Mouse (Mus musculus) heart, embryonic 10.5 days (tissue): ENCODE measurements around the gene Rbfox1. TPM values are rescaled to one million over a fixed set of nuclear protein-coding genes. Genes with fewer than 3 reads are reported as not detected.

ENCODE experiments used
- DNase-seq: peaks from one replicate; pipeline ENCODE4 v3.0.0-alpha.2; 2017; ENCODE audit warnings: low spot score
- H3K27ac ChIP-seq: fragments of 300-500 bp; sonication (generic); 2 replicates; pipeline ENCODE4 v1.5.1; 2016; ENCODE audit warnings: mild to moderate bottlenecking
- H3K27me3 ChIP-seq: fragments of 300-500 bp; sonication (generic); 2 replicates; pipeline ENCODE4 v1.6.1; 2016; ENCODE audit warnings: mild to moderate bottlenecking; ENCODE audit not compliant: poor library complexity, insufficient read depth, severe bottlenecking
- H3K36me3 ChIP-seq: fragments of 300-500 bp; sonication (generic); 2 replicates; pipeline ENCODE4 v1.6.1; 2016; ENCODE audit warnings: mild to moderate bottlenecking, moderate library complexity
- H3K4me1 ChIP-seq: fragments of 300-500 bp; sonication (generic); 2 replicates; pipeline ENCODE4 v1.6.1; 2016; ENCODE audit warnings: mild to moderate bottlenecking
- H3K4me3 ChIP-seq: fragments of 300-500 bp; sonication (generic); 2 replicates; pipeline ENCODE4 v1.5.1; 2016; ENCODE audit warnings: mild to moderate bottlenecking, moderate library complexity
- H3K9me3 ChIP-seq: fragments of 300-500 bp; sonication (generic); 2 replicates; pipeline ENCODE4 v1.6.1; 2016; ENCODE audit warnings: mild to moderate bottlenecking, moderate library complexity
- WGBS: fragments of 180-500 bp; shearing (Covaris S2); methylation state at CpG from one replicate; pipeline ENCODE4 v1.1.7; 2016; 5-methylcytosine and 5-hydroxymethylcytosine counted together
- polyA plus RNA-seq: library from polyadenylated mRNA; unstranded; fragments of >200 nt; fragmentation: Nextera tagmentation; extraction: Ambion mirVana; gene quantifications from 2 replicates; pipeline ENCODE4 v1.2.1, GENCODE M21; 2016

Gene Rbfox1
- polyA plus RNA-seq, 1 experiment from 2014 or later, result 2.8 TPM

GRCm38 (mm10) chr16:6000016-6000415, 114.9 kb downstream of the Rbfox1 start:
- no peak for DNase-seq
- Histone ChIP-seq H3K27ac (no peak overlapping the region), H3K4me3 (no peak overlapping the region), H3K4me1 (no peaks in the 10 kb centered on the region), H3K27me3 (no peaks in the 10 kb centered on the region), H3K9me3 (no peaks in the 10 kb centered on the region), H3K36me3 (no peaks in the 10 kb centered on the region)
- 65% methylated on average over 1 of the region's 1 CpGs for WGBS

- no peaks in the 10 kb centered on the region for H3K27me3 ChIP-seq
- no peak overlapping the region for H3K27ac ChIP-seq
- no peaks in the 10 kb centered on the region for H3K4me1 ChIP-seq
- H3K9me3 ChIP-seq, result no peaks in the 10 kb centered on the region
- H3K4me3 ChIP-seq, result no peak overlapping the region
- H3K36me3 ChIP-seq, result no peaks in the 10 kb centered on the region
- no peak for DNase-seq
Observed at GRCm38 (mm10) chr16:6006996-6007395, 121.8 kb downstream of the Rbfox1 start.

- H3K27ac ChIP-seq, result no peak overlapping the region
- WGBS, result 68% methylated on average over 3 of the region's 3 CpGs
- no peaks in the 10 kb centered on the region for H3K9me3 ChIP-seq
- no peaks in the 10 kb centered on the region for H3K4me1 ChIP-seq
- H3K4me3 ChIP-seq, result no peak overlapping the region
- DNase-seq, result no peak
- no peaks in the 10 kb centered on the region for H3K36me3 ChIP-seq
- no peaks in the 10 kb centered on the region for H3K27me3 ChIP-seq
Observed at GRCm38 (mm10) chr16:6012853-6013252, 127.7 kb downstream of the Rbfox1 start.

DNA sequence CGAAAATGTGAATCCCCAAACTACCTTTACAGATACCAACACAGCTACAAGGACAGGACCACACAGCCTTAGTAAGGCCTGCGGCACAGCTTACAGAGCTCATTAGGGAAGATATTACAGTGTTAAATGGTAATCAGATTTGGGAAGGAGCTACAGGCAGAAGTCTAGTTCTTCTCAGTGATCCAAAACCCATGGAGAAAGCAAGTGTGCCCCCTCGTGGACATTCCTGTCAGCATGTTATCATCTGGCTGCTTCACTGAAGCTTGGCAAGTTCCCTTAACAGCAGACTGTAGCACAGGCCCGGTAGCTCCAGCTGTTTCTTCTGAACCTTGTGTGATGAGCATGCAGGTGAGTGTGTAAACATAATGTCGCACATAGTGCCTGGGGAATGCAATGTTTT, 133.5 kb downstream of the Rbfox1 start:
- 42% methylated on average over 5 of the region's 5 CpGs for WGBS
- peak; percentile 78 for DNase-seq
- H3K36me3 ChIP-seq, result no peaks in the 10 kb centered on the region

GRCm38 (mm10) chr16:6019361-6019760, 134.2 kb downstream of the Rbfox1 start:
- no peak overlapping the region for H3K27ac ChIP-seq
- H3K36me3 ChIP-seq, result no peaks in the 10 kb centered on the region
- no peaks in the 10 kb centered on the region for H3K4me1 ChIP-seq
- DNase-seq, result no peak
- WGBS, result 13% methylated on average over 1 of the region's 1 CpGs
- H3K27me3 ChIP-seq, result no peaks in the 10 kb centered on the region
- H3K4me3 ChIP-seq, result no peak overlapping the region
- no peaks in the 10 kb centered on the region for H3K9me3 ChIP-seq

More for the DNA sequence above, 133.5 kb downstream of the Rbfox1 start:
- H3K4me1 ChIP-seq, result no peaks in the 10 kb centered on the region
- no peaks in the 10 kb centered on the region for H3K9me3 ChIP-seq
- no peaks in the 10 kb centered on the region for H3K27me3 ChIP-seq
- H3K27ac ChIP-seq, result no peak overlapping the region
- no peak overlapping the region for H3K4me3 ChIP-seq

DNA sequence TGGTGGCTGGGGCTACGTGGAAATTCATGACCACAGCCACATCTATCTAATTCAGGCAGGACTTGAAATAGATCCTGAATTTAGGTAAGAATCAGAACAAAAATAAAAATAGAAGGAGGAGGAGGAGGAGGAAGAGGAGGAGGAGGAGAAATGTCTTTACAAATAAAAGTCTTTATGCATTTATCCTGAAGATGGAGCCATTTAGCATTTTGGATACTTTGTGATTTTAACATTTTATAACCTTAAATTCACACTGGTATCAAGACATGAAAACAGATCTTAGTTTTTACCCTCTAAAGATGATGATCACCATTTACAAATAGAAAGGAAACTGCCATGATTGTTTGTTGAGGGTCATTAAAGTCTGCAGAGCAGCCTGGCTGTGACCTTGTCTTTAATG, 146.1 kb downstream of the Rbfox1 start:
- 82% methylated on average over 1 of the region's 1 CpGs for WGBS
- Histone ChIP-seq H3K27me3 (no peaks in the 10 kb centered on the region; the same call in 1 of the 2 replicates), H3K36me3 (no peaks in the 10 kb centered on the region), H3K4me3 (no peak overlapping the region), H3K4me1 (no peaks in the 10 kb centered on the region), H3K27ac (no peak overlapping the region), H3K9me3 (no peaks in the 10 kb centered on the region)
- DNase-seq, result no peak

DNA sequence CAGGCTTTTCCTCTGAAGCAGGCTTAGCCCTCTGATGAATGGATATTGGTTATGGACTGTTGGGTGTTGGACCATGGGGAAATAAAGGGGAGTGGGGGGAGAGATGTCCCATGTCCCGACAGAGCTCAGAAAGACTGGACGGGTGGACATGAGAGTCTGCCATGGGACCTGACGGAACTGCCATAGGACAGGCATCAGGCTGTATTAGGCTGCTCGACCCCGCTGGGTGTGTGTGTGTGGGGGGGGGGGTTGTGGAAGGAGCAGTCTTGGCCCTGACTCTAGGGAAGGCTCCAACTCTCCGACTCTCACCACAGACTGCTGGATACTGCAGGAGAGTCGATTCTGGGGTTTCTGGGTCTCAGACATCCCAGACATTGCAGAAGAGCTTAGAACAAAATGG, 147.4 kb downstream of the Rbfox1 start:
- no peaks in the 10 kb centered on the region; the same call in 1 of the 2 replicates for H3K27me3 ChIP-seq
- DNase-seq, result peak; percentile 56
- H3K4me3 ChIP-seq, result no peak overlapping the region
- H3K36me3 ChIP-seq, result no peaks in the 10 kb centered on the region
- 86% methylated on average over 7 of the region's 7 CpGs for WGBS
- H3K27ac ChIP-seq, result no peak overlapping the region
- H3K9me3 ChIP-seq, result no peaks in the 10 kb centered on the region
- no peaks in the 10 kb centered on the region for H3K4me1 ChIP-seq

- Histone ChIP-seq H3K27me3 (no peaks in the 10 kb centered on the region; the same call in 1 of the 2 replicates), H3K9me3 (no peaks in the 10 kb centered on the region), H3K27ac (no peak overlapping the region), H3K36me3 (no peaks in the 10 kb centered on the region), H3K4me1 (no peaks in the 10 kb centered on the region), H3K4me3 (no peak overlapping the region)
- WGBS, result 79% methylated on average over 3 of the region's 3 CpGs
- DNase-seq, result peak; percentile 31
Observed at GRCm38 (mm10) chr16:6034876-6035275, 149.7 kb downstream of the Rbfox1 start.

DNA sequence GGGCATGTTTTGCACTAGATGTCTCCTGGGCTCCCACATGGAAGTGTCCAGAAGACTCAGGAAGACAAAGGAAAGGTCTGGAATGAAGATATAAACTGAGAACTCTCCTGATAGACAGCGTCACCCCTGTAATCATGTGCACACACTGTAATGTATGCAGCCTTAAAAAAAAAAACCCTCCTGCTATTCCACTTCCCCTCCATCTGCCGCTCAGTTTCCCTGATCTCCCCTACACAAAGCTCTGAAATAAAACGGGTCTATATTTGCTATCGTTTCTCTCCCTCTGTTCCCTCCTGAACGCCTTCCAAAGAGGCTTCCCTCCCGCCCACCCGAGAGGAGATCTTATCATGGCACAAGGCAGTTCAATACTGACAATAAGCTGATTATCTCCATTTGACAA, 151.9 kb downstream of the Rbfox1 start:
- Histone ChIP-seq H3K27me3 (no peaks in the 10 kb centered on the region), H3K4me3 (no peak overlapping the region), H3K36me3 (no peaks in the 10 kb centered on the region), H3K9me3 (no peaks in the 10 kb centered on the region), H3K4me1 (no peaks in the 10 kb centered on the region), H3K27ac (no peak overlapping the region)
- peak; percentile 24 for DNase-seq
- 78% methylated on average over 7 of the region's 7 CpGs for WGBS

DNA sequence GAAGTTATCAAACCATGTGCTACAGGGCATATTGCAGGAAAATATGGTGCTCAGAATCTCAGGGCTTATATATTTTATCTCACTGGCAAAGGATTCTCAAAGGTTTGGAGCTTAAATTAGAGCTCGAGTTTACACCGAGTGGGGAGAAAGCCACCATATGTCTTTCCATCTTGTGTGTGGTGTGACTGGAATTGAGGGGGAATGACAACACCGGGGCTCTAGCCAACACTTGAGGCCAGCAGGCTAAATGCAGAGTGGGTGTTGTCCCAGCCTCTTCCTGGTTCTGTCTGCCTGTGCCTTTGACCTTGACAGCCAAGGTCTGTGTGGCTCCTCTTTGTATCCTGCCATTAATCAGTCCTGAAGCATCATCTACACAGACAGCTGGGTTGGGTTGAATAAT, 157.6 kb downstream of the Rbfox1 start:
- DNase-seq, result peak; percentile 55
- Histone ChIP-seq H3K27ac (no peak overlapping the region), H3K4me1 (no peaks in the 10 kb centered on the region), H3K9me3 (no peaks in the 10 kb centered on the region), H3K27me3 (no peaks in the 10 kb centered on the region), H3K36me3 (no peaks in the 10 kb centered on the region), H3K4me3 (no peak overlapping the region)
- 86% methylated on average over 3 of the region's 3 CpGs for WGBS

GRCm38 (mm10) chr16:6048601-6049000, 163.4 kb downstream of the Rbfox1 start:
- Histone ChIP-seq H3K4me1 (no peaks in the 10 kb centered on the region), H3K27me3 (no peaks in the 10 kb centered on the region), H3K9me3 (no peaks in the 10 kb centered on the region), H3K36me3 (no peaks in the 10 kb centered on the region), H3K27ac (no peak overlapping the region), H3K4me3 (no peak overlapping the region)
- WGBS, result 81% methylated on average over 1 of the region's 1 CpGs
- DNase-seq, result no peak

DNA sequence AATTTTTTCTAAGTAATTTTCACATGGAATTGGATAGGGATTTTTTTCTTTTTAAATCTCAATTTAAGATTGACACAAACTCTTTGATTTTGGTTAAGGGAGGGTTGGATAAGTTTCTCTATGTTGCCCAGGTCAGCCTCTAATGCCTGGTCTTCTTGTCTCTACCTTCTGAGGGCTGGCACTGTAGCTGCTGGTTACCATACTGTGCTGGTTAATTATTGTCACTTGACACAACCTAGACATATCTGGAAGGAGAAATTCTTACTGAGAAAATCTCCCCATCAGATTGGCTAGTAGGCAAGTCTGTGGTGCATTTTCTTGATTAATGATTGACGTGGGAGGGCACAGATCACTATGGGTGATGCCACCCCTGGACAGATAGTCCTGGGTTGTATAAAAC, 177.3 kb downstream of the Rbfox1 start:
- Histone ChIP-seq H3K9me3 (no peaks in the 10 kb centered on the region), H3K4me3 (no peak overlapping the region), H3K4me1 (peaks cover 6% of the 10 kb centered on the region; the same call in 1 of the 2 replicates), H3K27me3 (no peaks in the 10 kb centered on the region), H3K27ac (no peak overlapping the region), H3K36me3 (no peaks in the 10 kb centered on the region)
- 68% methylated on average over 1 of the region's 1 CpGs for WGBS
- no peak for DNase-seq

DNA sequence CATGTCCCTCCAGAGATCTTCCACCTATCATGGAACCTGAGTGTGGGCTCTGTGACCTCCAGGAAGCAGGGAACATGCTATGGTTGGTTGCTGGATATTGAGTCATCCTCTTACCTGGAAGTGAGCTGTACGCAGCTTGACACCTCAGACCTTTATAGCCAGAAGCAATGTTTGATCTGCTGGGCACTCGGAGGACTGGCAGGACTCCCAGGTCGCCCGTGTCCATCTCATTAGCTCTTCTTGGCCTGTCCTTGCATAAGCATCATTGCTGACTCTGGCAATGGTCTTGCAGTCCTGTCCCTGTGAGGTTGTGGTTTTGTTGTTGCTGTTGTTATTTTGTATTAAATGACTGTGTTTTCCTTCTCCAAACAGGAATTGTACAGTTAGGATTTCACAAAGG, 180.3 kb downstream of the Rbfox1 start:
- no peaks in the 10 kb centered on the region for H3K9me3 ChIP-seq
- no peak overlapping the region for H3K27ac ChIP-seq
- WGBS, result 90% methylated on average over 4 of the region's 4 CpGs
- DNase-seq, result no peak
- no peaks in the 10 kb centered on the region for H3K36me3 ChIP-seq
- H3K27me3 ChIP-seq, result no peaks in the 10 kb centered on the region
- no peak overlapping the region for H3K4me3 ChIP-seq
- peaks cover 6% of the 10 kb centered on the region; the same call in 1 of the 2 replicates for H3K4me1 ChIP-seq

DNA sequence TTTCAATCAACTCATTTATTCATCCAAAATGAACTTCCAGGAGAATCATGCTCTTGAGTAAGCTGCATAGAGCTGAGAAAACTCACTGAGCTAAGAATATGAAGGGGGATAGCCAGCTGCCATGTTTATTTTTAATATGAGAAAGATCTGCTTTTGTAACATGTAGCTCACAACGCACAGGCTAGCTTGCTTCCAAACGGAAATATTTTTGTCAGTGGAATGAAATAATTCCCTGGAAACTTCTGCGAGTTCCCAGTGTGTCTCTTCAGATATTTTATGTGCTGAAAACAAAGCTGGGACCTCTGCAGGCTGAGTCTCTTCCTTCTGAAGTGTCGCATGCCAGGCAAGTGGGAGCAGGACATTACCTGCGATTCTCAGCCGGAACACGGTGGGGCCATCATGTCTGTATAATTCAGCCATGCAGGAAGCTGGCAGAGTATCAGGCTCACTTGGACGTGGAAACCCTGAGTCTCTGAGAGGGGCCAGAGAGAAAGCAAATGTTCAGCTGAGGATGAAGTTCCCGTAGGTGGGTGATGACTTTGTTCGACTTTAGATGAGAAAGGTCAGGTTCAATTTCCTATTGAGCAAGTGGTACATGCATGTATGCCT, 190.4 kb downstream of the Rbfox1 start:
- Histone ChIP-seq H3K4me1 (no peaks in the 10 kb centered on the region), H3K36me3 (no peaks in the 10 kb centered on the region), H3K9me3 (no peaks in the 10 kb centered on the region), H3K27ac (no peak overlapping the region), H3K4me3 (no peak overlapping the region), H3K27me3 (no peaks in the 10 kb centered on the region)
- WGBS, result 78% methylated on average over 10 of the region's 10 CpGs
- DNase-seq, result no peak
